Mouse (Mus musculus): Measurements from ENCODE around the gene B3galt1.

Gene B3galt1

DNA sequence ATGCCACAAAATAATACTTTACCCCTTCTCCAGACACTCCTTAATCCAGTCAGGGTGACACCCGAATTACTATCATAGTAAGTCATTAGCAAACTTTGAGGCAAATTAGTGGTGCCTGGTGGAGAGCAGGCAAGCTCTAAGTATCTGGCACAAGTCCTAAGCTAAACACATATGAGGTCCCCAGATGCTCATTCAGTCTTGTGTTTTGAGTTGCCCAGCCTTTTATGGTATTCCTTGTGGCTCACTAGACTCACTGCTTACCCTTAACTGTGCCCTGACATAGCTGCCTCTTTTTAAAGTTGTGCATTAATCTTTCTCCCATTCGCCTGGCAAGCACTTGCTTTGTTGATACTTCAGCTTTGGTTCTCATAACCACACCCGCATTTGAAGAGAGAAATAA lies 382.7 kb downstream of the B3galt1 start:
- DNase-seq: no peak

DNA sequence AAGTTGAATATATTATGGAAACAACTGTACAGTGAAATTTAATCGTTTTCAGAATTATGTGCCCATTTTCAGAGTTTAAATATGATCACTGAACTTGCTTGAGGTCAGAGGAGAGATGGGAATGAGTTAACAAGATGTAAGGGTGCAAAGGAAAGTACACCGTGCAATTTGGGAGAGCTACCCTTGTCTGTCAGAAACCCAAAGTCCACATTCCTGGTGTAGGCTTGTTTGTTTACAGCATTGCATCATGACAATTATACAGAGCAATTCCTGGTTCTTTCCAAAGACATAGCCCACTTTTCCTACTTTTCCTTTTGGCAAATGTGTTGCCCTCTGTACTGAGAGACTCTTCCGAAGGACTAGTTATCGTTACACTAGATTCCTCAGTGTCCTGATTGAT lies 390.5 kb downstream of the B3galt1 start:
- no peak for DNase-seq

DNA sequence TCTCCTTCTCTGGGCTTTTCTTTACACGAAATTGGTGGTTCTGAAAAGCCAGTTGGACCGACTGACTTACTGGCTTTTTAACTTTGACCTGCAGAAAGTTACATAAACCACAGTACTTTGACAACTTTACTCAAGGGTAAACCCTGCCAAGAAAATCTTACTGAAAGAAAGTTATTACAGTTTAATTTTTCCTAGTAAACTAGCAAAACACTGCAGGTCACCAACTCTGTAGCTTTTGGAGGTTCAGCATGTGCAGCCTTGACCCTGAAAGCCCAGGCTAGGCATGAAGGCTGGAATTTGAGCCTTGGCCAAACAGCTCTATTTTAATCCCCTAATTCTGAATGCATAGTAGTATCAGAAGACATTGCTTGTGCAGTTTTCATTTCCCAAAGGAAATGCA lies 391.9 kb downstream of the B3galt1 start:
- DNase-seq: no peak

DNA sequence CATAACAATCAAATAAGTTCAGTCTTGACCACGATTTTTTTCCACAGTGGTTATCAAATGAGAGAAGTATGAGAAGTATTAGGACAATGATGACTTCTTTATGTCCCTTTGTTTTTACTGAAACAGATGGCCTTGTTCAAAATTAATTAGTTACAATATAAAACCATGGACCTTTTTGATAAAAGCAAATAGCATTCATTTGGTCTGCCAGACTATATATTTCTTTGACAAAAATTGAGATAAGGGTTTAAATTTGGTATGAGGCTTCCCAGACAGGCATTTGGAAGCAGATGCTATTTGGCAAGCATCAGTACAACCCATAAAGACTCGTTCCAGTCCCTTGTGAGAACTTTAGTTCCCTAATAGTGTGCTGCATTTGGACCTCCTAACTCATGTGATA lies 395.0 kb downstream of the B3galt1 start:
- no peak for DNase-seq

DNA sequence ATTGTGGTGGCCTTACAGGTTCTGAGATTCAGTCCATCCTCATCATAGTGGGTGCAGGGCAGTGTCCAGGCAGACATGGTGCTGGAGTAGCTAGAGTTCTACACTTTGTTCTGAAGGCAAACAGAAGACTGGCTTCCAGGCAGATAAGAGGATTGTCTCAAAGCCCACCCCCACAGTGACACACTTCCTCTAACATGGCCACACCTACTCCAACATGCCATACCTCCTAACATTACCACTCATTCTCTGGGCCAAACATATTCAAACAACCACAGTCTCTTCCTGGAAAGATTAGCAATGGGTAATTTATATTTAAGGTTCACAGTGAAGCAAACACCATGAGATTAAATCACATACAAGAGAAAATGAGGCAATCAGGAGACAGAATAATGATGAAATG lies 403.1 kb downstream of the B3galt1 start:
- DNase-seq: no peak

DNA sequence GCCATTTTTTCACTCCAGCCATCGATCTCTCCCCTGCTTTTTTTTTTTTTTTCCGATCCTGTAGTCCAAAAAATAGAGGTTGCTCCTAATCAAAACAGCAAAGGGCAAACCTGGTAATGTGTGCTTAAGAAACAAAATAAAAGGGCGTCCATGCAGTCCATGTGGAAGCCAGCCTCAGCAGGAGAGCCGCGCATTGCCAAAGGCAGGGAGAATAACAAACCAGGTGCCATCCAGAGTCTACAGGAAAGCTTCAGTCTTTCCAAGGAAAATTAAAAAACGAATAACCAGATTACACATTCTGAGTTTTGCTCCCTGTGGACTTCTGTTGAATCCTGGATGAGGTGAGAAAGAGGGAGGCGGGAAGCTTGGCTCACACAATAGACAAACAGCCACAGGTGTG lies 405.4 kb downstream of the B3galt1 start:
- peak; percentile 51 to 69 for DNase-seq

DNA sequence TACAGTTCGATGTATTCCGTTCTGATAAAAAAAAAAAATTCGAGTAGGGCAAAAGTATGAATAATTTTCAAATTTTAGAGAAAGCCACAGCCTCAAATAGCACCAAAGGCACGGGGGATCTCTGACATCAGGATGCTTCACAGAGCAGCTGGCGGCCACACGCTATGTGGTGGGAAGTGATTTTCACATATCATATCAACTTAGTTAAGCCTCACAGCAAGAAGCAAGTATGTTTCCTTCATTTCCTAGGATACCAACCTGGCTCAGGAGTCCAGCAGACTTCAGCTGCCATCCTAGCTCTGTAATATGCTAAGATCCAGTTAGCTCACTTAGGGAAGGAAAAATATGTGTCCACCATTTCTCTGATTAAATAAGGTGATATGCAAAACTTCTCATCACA lies 405.9 kb downstream of the B3galt1 start:
- DNase-seq: peak in 1 of 2 experiments; percentile 7

DNA sequence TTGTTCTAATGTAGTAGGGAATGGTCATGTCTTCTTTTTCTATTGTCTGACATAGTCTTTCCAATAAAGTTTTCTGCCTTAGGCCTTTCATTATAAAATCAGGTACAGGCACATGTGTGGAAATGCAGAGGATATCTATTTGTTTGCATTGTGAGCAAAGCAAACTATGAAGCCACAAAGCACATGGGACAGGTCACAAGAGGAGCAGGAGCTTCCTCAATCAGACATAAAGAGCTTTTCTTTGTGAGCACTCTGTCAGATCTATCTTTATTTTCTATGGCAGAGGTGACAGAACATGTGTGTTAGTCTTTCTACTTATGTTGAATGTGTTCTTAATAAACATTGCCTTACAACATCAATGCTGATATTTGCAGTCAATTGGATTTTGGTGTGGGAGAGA lies 410.1 kb downstream of the B3galt1 start:
- DNase-seq: no peak

DNA sequence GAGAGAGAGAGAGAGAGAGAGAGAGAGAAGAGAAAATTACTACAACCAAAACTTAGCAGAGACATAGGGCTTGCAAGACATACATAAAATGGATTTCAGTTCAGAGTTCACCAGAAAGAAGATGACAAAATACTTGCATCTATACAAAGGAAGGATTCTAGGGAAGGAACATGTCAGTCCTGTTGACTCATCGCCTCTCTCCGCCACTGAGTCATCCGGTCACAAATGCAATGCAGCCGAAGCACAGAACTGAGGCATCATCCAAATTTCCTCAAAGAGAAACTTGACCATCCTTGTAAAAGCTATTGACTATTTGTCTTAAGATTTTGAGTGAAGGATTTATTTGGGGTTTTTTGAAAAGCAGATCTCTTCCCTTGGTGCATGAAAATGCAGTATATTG lies 410.8 kb downstream of the B3galt1 start:
- DNase-seq: no peak

DNA sequence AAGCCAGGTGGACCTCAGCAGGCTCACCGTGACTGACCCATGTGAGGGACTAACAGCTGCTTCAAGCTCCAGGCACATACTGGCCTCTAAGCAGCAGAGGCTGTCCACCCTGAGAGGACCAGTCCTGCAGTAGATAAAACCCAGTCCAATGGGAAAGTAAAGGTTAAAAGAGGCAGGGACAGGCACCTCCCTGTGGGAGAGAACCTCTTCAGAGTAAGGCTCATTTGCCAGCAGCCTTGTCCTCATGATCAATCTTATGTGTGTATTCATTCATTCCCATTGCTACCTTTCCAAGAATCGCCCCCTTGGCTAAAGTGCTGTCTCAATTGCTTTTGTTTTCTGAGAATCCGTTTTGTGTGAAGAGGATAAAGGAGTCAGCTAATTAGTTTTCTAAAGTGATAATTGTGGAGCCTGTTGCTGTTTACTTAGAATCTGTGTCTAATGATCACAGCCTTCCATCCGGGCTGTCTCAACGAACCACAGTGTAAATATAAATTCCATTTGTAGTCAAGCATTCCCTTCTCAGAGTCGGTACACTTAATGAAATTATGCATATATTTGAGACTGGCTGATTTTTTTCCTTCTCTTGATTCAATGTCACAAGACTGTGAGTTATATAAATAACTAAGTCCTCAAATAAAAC lies 412.1 kb downstream of the B3galt1 start:
- no peak for DNase-seq

DNA sequence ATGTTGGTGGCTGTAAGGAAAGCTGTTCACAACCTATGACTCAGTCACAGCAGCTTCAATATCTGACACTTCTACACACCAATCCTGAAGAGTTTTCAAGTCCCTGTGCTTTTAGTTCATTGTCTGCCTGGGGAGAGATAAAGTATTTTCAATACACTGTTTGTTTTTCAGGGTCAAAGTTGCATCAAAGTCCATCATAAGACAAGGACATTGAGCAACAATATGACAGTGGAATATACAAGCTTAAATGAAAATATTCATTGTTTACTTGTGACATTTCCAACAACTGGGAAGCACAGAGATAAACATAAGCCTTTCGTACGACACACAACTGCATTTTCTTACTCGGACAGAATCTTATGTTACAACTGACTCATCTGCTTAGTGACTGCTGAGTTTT lies 417.9 kb downstream of the B3galt1 start:
- DNase-seq: no peak

DNA sequence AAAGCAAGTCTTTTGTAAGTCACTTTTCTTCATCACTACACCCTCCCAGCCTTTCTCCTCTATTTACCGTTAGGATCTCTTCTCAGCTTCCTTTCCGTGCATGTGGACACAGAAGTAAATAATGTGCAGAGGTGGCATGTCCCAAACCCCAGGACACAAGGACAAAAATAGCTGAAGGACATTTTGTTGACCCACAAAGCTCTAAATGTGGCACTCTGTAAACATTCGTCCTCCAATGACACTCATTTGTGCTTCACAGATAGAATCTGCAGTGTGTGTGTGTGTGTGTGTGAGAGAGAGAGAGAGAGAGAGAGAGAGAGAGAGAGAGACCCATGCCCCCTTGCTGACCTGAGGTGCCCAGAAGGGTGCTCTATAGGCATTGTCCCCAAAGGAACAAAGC lies 419.5 kb downstream of the B3galt1 start:
- no peak for DNase-seq

DNA sequence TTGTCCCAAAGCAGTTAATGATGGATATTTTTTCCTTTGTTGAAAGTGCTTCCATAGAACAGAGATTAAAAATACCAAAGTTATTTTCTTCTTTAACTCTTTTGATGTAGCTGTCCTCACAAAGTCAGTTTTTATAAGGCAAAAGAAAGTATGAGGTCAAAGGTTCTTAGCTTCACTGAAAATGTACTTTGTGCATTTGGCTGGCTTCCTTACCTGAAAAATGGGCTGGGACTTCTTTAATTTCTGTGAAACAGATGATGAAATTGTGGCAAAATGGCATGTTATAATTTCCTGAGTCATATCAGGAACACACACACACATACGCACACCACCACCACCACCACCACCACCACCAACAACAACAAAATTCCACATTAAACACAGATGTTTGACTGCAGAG lies 427.8 kb downstream of the B3galt1 start:
- no peak for DNase-seq

DNA sequence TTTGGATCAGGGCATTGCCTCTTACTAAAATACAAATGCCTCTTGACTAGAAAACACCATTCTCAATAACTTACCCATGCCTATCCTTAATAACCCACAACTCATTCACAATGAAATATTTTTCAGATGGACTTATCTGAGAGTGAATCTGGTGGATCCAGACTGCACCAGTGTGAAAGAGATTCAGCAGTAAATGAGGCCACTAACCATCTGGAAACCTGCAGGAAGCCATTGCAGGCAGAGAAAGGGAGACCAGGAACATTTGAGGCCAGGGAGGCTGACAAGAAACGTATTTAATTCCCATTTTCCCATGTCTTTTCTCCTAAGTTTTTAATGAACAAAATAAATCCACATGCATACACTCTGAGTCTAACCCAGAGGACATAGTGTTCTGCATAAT lies 437.4 kb downstream of the B3galt1 start:
- peak in 1 of 2 experiments; percentile 38 for DNase-seq

DNA sequence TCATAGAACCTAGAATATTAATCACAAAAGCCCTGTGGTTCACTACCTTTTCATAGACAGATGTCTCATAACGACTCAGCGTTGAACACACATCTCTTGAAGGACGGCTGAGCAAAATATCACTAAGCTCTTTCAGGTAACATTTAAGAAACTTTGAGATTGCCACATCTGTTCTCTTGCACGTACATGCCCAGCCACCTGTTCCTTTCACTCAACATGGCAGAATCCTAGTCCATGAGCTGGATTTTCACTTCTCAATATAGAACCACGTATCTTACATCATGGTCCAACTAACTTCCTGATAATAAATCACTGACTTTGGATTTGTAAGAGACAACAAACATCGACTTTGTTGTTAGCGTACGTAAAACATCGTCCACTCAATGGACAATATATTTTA lies 439.5 kb downstream of the B3galt1 start:
- no peak for DNase-seq

DNA sequence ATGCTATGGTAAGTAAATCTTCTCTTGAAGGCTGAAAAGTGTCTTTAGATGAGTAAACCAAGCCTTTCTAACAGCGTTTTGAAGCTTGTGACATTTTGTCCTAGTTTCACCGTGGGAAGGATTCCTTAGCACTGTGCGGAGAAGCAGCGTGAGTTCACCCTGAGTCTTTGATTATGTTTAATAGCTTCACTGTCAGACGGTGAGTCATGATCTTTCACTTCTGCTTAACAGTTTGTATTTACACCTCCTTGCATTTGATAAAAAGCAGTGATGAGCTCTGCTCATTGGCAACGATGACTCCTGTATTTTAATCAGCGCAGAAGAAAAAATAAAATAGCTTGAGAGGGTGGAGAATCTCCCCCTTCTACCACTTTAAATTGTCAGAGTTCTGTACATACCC lies 440.0 kb downstream of the B3galt1 start:
- no peak for DNase-seq

DNA sequence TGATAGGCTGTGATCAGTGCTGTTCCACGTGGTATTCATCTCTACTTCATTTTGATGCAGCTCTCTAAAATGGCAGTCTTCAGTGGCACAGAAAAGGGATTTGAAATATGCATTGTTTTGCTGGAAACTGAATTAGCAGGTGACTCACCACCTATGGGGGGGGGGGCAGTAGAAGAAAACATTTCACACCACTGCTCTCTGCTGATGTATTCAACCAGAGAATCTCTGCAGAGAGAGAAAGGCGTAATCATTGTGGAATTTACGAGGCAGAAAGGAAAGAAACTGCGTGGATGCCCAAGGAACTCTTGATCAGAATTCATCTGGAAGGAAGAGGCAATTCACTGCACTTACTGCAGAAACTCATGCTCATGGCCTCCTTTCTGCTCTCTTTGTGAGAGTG lies 445.7 kb downstream of the B3galt1 start:
- no peak for DNase-seq

DNA sequence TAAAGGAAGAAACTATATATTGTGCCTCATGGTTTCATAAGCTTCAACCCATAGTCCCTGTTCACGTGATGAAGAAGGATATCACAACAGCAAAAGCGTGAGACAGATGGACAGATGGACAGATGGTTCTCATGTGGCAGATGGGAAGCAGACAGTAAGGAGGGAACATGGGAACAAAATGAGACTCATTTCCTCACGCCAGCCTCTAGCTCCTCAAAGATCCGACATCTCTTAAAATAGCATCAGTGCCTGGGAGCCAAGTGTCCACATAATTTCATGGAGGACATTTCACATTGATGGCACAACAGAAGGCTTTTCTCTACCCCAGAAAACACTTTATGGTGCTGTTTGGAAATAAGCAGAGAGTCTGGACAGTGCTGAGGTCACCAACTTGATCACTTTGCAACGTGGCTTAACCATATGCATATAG lies 454.6 kb downstream of the B3galt1 start:
- peak; percentile 45 to 54 for DNase-seq

DNA sequence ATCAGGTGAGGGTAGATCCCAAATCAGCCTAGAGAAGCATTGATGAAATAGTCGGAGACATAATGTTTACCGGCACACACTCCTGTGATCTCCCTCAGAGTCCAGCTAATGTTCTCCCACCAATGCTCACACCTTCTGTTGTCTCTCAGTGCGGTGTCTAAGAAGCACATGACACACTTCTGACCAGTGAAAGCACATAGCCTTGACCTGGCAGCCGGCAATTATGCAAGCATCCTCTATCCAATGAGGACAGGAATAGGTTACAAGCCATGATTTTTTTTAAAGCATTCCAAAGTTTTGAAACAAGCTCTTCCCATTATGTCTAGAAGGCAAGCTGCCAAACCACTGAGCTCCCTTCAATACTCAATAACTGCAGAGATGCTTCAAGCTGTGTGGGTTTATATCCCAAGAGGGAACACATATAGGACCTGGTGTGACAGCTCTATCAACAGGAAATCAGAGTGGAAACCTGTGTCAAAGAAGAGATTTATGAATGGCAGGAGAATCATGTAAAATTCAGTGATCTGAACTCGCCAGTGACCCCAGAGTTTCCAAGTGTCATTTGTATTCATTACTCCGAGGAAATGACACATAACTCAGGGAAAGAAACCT lies 456.0 kb downstream of the B3galt1 start:
- DNase-seq: no peak

DNA sequence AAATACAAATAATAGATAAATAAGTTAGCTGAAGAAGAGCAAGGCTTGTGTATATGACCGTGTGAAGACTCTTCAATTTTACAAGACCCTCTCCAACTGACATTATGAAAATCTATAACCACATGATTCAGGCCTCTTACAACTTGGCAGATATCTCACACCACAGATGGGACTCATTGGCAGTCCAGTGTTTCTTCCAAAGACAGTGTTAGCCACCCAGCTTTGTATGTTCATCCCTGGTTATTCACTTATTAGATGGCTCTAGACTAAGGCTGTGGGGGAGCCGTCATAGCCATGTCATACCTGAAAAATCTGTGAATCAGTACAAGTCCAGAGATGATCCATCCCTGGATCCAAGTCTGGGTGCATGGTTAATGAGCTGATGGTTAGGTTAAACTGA lies 463.1 kb downstream of the B3galt1 start:
- peak; percentile 25 to 60 for DNase-seq

DNA sequence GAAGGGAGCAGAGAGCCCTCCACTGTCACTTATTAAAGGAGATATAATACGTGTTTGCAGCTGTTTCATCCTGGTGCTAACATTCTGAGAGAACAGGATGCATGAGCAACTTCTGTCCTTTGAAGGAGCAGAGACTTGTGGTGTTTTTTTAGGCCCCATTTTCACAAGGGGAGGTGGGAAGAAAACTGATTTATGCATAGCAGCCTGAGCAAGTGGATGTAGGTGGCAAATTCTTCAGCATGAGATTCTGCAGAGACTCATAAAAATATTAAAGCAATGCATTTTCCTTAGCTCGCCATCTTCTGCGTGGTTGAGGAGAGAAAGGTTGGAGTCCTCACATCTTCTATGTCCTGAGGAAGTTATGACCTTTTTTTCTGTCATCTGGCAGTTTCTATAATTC lies 469.0 kb downstream of the B3galt1 start:
- DNase-seq: no peak

DNA sequence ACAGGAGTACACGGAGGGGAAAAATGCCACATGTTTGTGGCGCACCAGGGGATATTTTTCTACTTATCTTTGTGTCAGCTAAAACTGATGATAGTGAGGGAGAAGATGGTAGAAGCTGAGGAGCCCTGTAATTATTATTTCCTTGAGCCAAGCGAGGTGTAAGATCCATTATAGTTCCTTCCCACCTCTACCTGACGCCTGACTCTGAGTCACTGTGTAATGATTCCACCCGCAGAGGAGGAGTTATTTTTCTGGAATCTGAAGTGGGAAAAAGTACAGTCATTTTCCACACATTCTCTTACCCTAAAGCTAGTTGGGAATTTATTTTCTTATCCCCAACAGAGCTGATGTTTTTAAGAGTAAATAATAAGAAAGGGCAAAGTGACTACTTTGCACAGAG lies 475.1 kb downstream of the B3galt1 start:
- DNase-seq: no peak

DNA sequence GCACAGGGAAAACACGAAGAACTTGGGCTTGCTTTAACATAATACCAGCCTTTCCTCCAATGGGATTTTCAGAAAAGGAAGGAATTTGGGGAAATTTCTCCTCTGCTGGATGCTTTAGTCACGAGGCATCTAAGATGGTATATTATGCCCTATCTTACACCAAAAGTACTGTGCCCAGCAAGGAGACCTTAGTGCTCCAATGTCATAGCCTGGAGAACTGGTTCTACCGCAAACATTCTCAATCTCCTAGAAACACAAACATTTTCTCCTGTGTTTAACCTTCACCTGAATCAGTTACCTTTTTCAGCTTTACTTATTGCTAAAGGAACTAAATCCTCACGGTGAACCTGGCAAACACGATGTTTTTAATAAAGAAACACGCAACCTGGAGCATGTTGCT lies 486.8 kb downstream of the B3galt1 start:
- DNase-seq: no peak

DNA sequence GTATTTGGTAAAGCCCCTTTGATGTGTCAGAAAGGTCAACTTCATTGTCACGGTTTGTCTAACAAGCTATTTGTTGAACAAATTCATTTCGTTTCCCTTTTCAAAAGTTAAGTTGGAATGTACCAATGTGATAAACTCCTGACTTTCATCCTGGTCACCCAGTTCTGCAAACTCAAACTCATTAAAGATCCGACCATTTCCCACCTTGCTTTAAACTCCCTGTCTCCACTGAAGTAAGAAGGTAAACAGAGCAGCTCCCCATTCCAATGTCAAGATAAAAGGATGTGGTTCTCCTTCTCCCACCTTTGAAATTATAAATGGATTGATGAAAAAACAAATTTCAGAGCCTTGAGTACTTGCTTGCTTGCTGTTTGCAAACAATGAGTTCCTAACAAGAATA lies 487.6 kb downstream of the B3galt1 start:
- DNase-seq: no peak

DNA sequence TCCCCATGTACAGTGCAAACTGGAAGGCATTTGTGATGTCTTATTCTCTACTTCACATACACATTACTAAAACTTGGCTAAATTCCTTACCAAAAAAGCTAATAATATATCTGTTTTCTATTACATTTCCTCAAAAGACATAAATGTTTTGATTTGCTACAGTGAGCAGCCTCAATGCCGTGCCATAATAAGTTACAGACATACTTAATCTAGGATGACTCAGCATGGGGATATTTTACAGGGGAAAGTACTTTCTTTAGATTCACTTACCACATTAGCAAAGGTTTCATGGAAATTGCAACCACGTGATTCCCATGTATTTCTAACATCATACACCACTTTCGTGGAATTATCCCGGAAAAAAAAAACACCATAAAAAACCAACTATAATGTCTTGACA lies 495.7 kb downstream of the B3galt1 start:
- DNase-seq: no peak
